In genomic region chr10:28518297-28518696, GRCm38 (mm10) we compare ENCODE assay signal across 12 mouse cellular contexts.
DNase-seq lines count a peak whose midpoint lies in the region; ATAC-seq lines count a peak whose summit lies in the region.
"Had no signal": no experiment of that assay in that cellular context is flagged by ENCODE, and none has a peak within 500 bp of the region (broad histone marks: within the 10 kb centered on the region; RNA-seq: fewer than 3 reads in every experiment).

No protein-coding gene starts in this region.

- no peak overlapping the region for H3K9ac ChIP-seq in stomach, embryonic 16.5 days (ENCODE audit: low read length)
- H3K9ac ChIP-seq: forebrain, postnatal 0 days had no signal

- peak overlapping the region; percentile 28 for H3K27ac ChIP-seq in stomach, embryonic 16.5 days (ENCODE audit: low read length)

- H3K36me3 ChIP-seq in stomach, embryonic 16.5 days (ENCODE audit: control insufficient read depth, insufficient read depth, low read length) = no peaks in the 10 kb centered on the region

- H3K4me2 ChIP-seq in stomach, embryonic 16.5 days (ENCODE audit: low read depth, low read length) = no peak overlapping the region

- no peaks in the 10 kb centered on the region for H3K27me3 ChIP-seq in stomach, embryonic 16.5 days (ENCODE audit: control insufficient read depth, insufficient read depth, low read length)

- peak; percentile 30 for ATAC-seq in inflammation-experienced regulatory T-cells, adult 6 months
- ATAC-seq in stomach, embryonic 16.5 days (ENCODE audit: insufficient read depth, low FRiP score) = no peak
- ATAC-seq: forebrain, postnatal 0 days had no signal

- no peaks in the 10 kb centered on the region for H3K9me3 ChIP-seq in stomach, embryonic 16.5 days (replicated peaks; ENCODE audit: control insufficient read depth, low read length)

- 69% methylated on average over 3 of the region's 3 CpGs for WGBS in stomach, embryonic 16.5 days

- H3K4me3 ChIP-seq in stomach, embryonic 16.5 days (replicated peaks; ENCODE audit: low read length) = no peak overlapping the region

- peak; percentile 96 for DNase-seq in 416B (ENCODE audit: low read depth)
- DNase-seq in CD4-positive, CD25-positive, alpha-beta regulatory T cell, adult 2 months (ENCODE audit: low read depth, low spot score) = peak; percentile 33
- no peak for DNase-seq in natural killer cell, adult 2 months (ENCODE audit: low spot score in 2 of 2)
- DNase-seq in retina, embryonic 14.5 days (ENCODE audit: low spot score) = no peak
- DNase-seq in kidney, adult 18-20 months = no peak
- DNase-seq: forebrain, postnatal 0 days; heart, postnatal 14 days; kidney, adult 9 months; left cerebral cortex, postnatal 4 days; lung, postnatal 4 days had no signal

- no peaks in the 10 kb centered on the region for H3K4me1 ChIP-seq in stomach, embryonic 16.5 days (ENCODE audit: control insufficient read depth, insufficient read depth, low read length)

Comparison
In these comparisons a context has a peak if more than half of its experiments do, and no peak if none do; other contexts are left out.
1. DNase-seq: peak in 416B (single experiment) and CD4-positive, CD25-positive, alpha-beta regulatory T cell, adult 2 months (single experiment); none in natural killer cell, adult 2 months (0 of 2), retina, embryonic 14.5 days (single experiment) and kidney, adult 18-20 months (single experiment).